Mouse (Mus musculus) kidney, embryonic 14.5 days (tissue): ENCODE results near the gene Hist1h4k. TPM values are rescaled to one million over a fixed set of nuclear protein-coding genes. Genes with fewer than 3 reads are reported as not detected.
"Not testable (repeated sequence)": the region's sequence is repeated elsewhere in the genome, so short reads cannot be mapped to it uniquely, and the experiment has no call there.

Experiments
- ATAC-seq: fragments of 200-750 bp; cut with Nextera tagmentation; 2 replicates; pipeline ENCODE4 v1.8.0; 2017; ENCODE audit warnings: moderate number of reproducible peaks, mild to moderate bottlenecking, moderate TSS enrichment, moderate library complexity; ENCODE audit not compliant: low FRiP score, low TSS enrichment
- H3K27ac ChIP-seq: fragments of 300-500 bp; sonication (generic); 2 replicates; pipeline ENCODE4 v1.5.1; 2014; ENCODE audit warnings: low read depth, mild to moderate bottlenecking, low read length, moderate library complexity, mixed read lengths
- H3K27me3 ChIP-seq: fragments of 300-500 bp; sonication (generic); 2 replicates; pipeline ENCODE4 v1.6.1; 2014; ENCODE audit warnings: mild to moderate bottlenecking, low read length; ENCODE audit not compliant: control insufficient read depth, insufficient read depth
- H3K36me3 ChIP-seq: fragments of 300-500 bp; sonication (generic); 2 replicates; pipeline ENCODE4 v1.6.1; 2014; ENCODE audit warnings: low read length, mixed read lengths; ENCODE audit not compliant: control insufficient read depth, insufficient read depth
- H3K4me1 ChIP-seq: fragments of 300-500 bp; sonication (generic); 2 replicates; pipeline ENCODE4 v1.6.1; 2014; ENCODE audit warnings: low read length, mixed read lengths; ENCODE audit not compliant: control insufficient read depth, insufficient read depth
- H3K4me2 ChIP-seq: fragments of 300-500 bp; sonication (generic); replicated peaks from 2 replicates; pipeline ENCODE4 v1.6.1; 2014; ENCODE audit warnings: low read depth, mild to moderate bottlenecking, low read length
- H3K4me3 ChIP-seq: fragments of 300-500 bp; sonication (generic); 2 replicates; pipeline ENCODE4 v1.5.1; 2014; ENCODE audit warnings: mild to moderate bottlenecking, low read length
- H3K9ac ChIP-seq: fragments of 300-500 bp; sonication (generic); 2 replicates; pipeline ENCODE4 v1.6.1; 2014; ENCODE audit warnings: low read depth, mild to moderate bottlenecking, low read length, moderate library complexity
- H3K9me3 ChIP-seq: fragments of 300-500 bp; sonication (generic); 2 replicates; pipeline ENCODE4 v1.6.1; 2016; ENCODE audit warnings: low read length; ENCODE audit not compliant: control insufficient read depth
- WGBS: fragments of 180-500 bp; shearing (Covaris S2); extraction: QIAGEN DNeasy Blood & Tissue Kit; methylation state at CpG from one replicate; pipeline ENCODE4 v1.1.7; 2014; 5-methylcytosine and 5-hydroxymethylcytosine counted together
- polyA plus RNA-seq: library from polyadenylated mRNA; unstranded; fragments of >200 nt; fragmentation: Nextera tagmentation; extraction: Ambion mirVana; gene quantifications from 2 replicates; pipeline ENCODE4 v1.2.1, GENCODE M21; 2014

The Hist1h4k gene
- 2.9 and 7.8 TPM in 2 replicates for polyA plus RNA-seq

- peak within 1 kb of the TSS; percentile 77 for H3K9ac ChIP-seq
- peaks cover 16% of the 10 kb centered on the region for H3K4me1 ChIP-seq
- peak within 1 kb of the TSS; percentile 74 for H3K4me2 ChIP-seq
- under 1% methylated on average over 43 of the region's 56 CpGs for WGBS
- H3K9me3 ChIP-seq, H3K36me3 ChIP-seq, H3K27me3 ChIP-seq: not testable (repeated sequence)
- H3K27ac ChIP-seq: peak within 1 kb of the TSS; percentile 96
- peak within 1 kb of the TSS; percentile 63 for H3K4me3 ChIP-seq
- ATAC-seq: peak; percentile 89
Measured at GRCm38 (mm10) chr13:21750159-21751017, at the start of gene Hist1h4k. Gene Hist1h4k, minus strand, starts transcription at chr13:21750505.

DNA sequence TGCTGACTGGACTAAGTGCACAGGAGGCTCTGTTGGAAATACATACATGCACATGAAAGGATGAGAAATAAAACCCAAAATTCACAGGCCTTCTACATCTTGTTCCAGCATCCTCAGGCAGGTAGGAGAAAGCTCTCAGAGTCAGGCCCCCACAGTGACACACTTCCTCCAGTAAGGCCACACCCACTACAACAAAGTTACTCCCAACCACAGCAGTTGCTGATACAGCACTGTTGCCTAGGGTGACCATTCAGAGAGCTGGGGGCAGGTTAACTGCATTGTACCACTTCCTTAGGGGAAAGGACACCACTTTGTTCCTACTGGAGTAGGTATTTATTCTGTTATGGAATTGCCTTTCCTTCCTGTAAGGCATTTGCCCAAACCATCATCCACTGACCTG is 46.9 kb upstream of the Hist1h4k start:
- H3K4me1 ChIP-seq, H3K9ac ChIP-seq, H3K27me3 ChIP-seq, ATAC-seq, H3K4me3 ChIP-seq, H3K4me2 ChIP-seq, H3K27ac ChIP-seq, H3K9me3 ChIP-seq, H3K36me3 ChIP-seq: not testable (repeated sequence)

DNA sequence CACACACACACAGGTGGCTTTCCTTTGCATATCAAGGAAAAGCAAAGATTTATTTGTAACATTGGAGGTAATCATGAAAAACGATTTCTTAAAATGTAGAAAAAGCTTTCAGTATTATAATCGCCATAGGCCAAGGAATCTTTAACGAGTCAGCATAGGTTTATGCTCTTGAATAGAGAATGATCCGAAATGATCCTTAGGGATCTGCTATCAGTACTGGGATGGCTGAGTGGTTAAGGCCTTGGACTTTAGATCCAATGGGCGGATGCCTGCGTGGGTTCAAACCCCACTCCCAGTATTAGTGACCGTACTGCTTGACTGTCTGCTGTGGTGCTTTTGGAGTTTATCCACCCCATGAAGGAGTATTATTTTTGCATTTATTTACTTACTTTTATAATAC is 45.3 kb upstream of the Hist1h4k start:
- Histone ChIP-seq H3K9me3 (no peaks in the 10 kb centered on the region), H3K4me1 (no peaks in the 10 kb centered on the region), H3K9ac (no peak overlapping the region), H3K4me2 (no peak overlapping the region), H3K4me3 (no peak overlapping the region), H3K27ac (no peak overlapping the region), H3K36me3 (no peaks in the 10 kb centered on the region), H3K27me3 (no peaks in the 10 kb centered on the region)
- ATAC-seq: no peak
- WGBS: 93% methylated on average over 7 of the region's 7 CpGs

DNA sequence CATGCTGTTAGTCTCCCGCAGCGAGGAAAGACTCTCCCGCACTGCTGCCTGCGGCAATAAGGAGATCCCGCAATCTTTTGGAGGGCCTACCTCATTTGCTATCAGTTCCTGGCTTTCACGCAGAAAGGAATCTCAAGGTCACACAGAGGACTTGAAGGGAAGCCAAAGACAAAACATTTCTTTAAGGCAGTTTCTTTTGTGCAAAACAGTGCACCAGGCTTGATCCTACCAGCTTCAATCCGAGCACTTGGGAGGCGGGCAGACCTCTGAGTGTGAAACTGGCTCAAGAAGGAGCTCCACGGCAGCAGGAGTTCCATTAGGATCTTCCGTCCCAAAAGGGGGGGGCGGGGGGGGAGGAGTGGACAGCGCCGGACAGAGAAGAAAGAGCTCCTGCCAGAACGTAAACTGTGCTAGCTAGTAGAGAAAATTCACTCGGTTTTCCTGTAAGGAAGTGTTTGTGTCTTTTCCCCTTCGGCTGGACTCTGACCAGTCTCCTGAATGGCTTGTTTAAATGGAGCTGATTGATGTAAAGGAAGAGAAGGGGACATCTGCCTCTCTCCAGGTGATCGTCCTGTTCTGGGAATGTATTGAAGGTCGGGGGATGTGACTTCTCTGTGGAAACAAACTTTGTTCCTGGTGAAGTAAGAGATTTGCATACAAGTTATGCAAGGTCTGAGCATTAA is 40.4 kb upstream of the Hist1h4k start:
- H3K9me3 ChIP-seq: no peaks in the 10 kb centered on the region
- H3K27me3 ChIP-seq: no peaks in the 10 kb centered on the region
- no peak for ATAC-seq
- H3K4me1 ChIP-seq: peaks cover 16% of the 10 kb centered on the region; the same call in 1 of the 2 replicates
- H3K27ac ChIP-seq: no peak overlapping the region
- peak overlapping the region; percentile 40; the same call in 1 of the 2 replicates for H3K9ac ChIP-seq
- no peaks in the 10 kb centered on the region for H3K36me3 ChIP-seq
- H3K4me2 ChIP-seq: peak overlapping the region; percentile 38
- WGBS: 8% methylated on average over 15 of the region's 18 CpGs
- peak overlapping the region; percentile 23 for H3K4me3 ChIP-seq

GRCm38 (mm10) chr13:21789925-21790324 is 39.6 kb upstream of the Hist1h4k start:
- Histone ChIP-seq H3K9me3 (no peaks in the 10 kb centered on the region), H3K4me2 (no peak overlapping the region), H3K27ac (0 out of 2 replicates have a peak overlapping the region, but pooled peaks have one; percentile 17), H3K4me3 (no peak overlapping the region), H3K27me3 (no peaks in the 10 kb centered on the region), H3K36me3 (no peaks in the 10 kb centered on the region), H3K4me1 (peaks cover 16% of the 10 kb centered on the region; the same call in 1 of the 2 replicates), H3K9ac (no peak overlapping the region)
- no peak for ATAC-seq
- 41% methylated on average over 6 of the region's 6 CpGs for WGBS

DNA sequence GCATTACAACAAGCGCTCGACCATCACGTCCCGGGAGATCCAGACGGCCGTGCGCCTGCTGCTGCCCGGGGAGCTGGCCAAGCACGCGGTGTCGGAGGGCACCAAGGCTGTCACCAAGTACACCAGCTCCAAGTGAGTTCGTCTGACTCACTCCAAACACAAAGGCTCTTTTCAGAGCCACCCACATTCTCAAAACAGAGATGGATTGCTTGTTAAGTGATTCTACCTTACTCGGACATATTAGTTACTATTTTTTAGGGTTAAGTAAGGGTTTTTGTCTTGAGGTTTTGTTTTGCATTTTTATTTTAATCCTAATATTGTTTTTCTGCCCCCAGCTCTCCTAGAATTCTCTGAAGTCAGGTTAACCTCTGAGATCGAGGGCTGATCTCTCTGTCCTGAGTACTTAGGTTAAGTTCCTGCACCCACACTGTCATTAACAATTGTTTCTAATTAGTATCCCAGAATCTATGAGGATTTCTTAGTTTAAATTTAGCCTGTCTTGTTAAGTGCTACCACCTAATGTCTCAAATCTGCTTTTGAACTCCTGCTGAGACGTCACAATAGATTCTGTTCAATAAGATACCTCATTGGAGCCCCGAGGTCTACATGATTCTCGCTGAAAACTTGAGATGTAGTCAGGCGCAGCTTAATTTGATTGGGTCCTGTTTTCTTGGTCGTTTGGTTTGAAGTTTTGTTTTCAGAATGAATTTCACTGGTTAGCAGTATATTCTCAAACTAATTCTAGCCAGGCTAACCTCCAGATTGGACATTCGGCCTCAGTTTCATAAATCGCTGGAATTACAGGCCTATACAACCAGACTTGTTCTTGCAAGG is 37.7 kb upstream of the Hist1h4k start:
- ATAC-seq: no peak
- WGBS: 20% methylated on average over 13 of the region's 21 CpGs
- Histone ChIP-seq H3K4me2 (peak overlapping the region; percentile 40), H3K27ac (peak overlapping the region; percentile 90), H3K4me1 (peaks cover 24% of the 10 kb centered on the region; the same call in 1 of the 2 replicates), H3K9ac (peak overlapping the region; percentile 59), H3K4me3 (peak overlapping the region; percentile 34), H3K36me3 (no peaks in the 10 kb centered on the region), H3K9me3 (no peaks in the 10 kb centered on the region), H3K27me3 (no peaks in the 10 kb centered on the region)

DNA sequence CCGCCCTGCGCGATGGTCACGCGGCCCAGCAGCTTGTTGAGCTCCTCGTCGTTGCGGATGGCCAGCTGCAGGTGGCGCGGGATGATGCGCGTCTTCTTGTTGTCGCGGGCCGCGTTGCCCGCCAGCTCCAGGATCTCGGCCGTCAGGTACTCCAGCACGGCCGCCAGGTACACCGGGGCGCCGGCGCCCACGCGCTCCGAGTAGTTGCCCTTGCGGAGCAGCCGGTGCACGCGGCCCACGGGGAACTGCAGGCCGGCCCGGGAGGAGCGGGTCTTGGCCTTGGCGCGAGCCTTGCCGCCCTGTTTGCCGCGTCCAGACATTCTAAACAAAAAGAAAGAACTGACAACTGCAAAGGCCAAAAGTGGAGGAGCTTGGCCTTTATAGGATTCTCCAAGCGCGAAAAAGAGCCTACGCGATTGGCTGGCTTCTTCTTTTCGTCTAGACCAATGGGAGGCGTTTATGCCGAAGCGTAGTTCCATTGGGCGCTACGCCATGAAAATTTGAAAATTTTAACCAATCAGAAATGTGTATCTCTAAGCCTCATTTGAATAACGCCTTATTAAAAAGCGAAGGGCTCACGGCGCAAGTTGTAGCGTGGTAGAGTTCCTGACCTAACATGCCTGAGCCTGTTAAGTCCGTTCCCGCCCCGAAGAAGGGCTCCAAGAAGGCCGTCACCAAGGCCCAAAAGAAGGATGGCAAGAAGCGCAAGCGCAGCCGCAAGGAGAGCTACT is 36.8 kb upstream of the Hist1h4k start, which contains the start of the genes Hist1h2an and Hist1h2bp:
Gene Hist1h2an (minus strand): TSS at position 320 of the 731 bp plus-strand sequence.
Gene Hist1h2bp (plus strand): TSS at position 563 of the 731 bp plus-strand sequence.
- H3K27me3 ChIP-seq, H3K9me3 ChIP-seq, H3K36me3 ChIP-seq: not testable (repeated sequence)
- peak within 1 kb of the TSS; percentile 34 for H3K4me3 ChIP-seq
- WGBS: 0% methylated on average over 32 of the region's 63 CpGs
- peak within 1 kb of the TSS; percentile 91 for H3K27ac ChIP-seq
- peak within 1 kb of the TSS; percentile 44 for H3K4me2 ChIP-seq
- peak; percentile 97 for ATAC-seq
- peak within 1 kb of the TSS; percentile 59 for H3K9ac ChIP-seq
- H3K4me1 ChIP-seq: peaks cover 24% of the 10 kb centered on the region; the same call in 1 of the 2 replicates
